Mouse (Mus musculus) C2C12 (cell line): Measurements from ENCODE around the gene Zfp804a.

ENCODE experiments used
- CTCF ChIP-seq: IDR thresholded peaks from one replicate; pipeline ENCODE4 v1.5.1; 2011; ENCODE audit not compliant: control insufficient read depth, insufficient read depth, insufficient read length
- FOSL1 ChIP-seq: IDR thresholded peaks from one replicate; pipeline ENCODE4 v1.8.0; 2011; ENCODE audit warnings: mild to moderate bottlenecking, low read length; ENCODE audit not compliant: poor library complexity, insufficient read depth, severe bottlenecking

GRCm38 (mm10) chr2:82178693-82179092 is 125.7 kb downstream of the Zfp804a start:
- TF ChIP-seq CTCF = no peak
- TF ChIP-seq FOSL1 = no peak
